In the genomic region with DNA sequence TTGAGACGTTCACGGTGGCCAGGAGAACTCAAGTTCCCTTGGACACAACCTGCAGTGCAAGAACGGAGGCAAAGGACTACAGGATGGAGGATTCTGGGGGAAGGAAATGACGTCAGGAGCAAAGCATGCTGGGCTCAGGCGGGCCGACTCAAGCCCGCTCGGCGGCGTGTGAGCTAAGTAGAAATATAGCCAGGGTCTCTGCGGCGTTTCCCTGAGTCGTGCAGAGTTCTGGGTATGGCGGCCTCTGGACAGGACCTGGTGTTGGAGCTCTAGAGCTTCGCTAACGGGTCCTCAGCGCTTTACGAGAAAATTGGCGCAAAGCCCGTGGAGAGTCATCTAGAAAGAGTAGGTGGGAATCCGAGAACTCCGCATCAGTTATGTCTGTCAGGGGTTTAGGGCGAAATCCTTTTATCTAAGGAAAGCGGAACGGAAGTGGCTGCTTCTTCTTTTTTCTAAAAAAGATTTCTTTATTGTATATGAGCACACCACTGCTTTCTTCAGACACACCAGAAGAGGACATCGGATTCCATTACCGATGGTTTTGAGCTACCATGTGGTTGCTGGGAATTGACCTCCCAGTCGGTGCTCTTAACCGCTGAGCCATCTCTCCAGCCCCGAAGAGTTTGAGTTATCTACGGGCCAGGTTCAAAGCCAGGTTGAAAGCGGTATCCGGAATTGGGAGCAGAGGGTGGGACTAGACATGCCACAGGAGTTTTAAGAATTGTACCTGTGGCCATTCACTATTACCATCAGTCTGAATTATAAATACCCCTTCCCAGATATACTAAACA, we compare ENCODE assay signal across 8 mouse cellular contexts. TPM values are rescaled to one million over a fixed set of nuclear protein-coding genes. Genes with fewer than 3 reads are reported as not detected.
DNase-seq lines count a peak whose midpoint lies in the region; ATAC-seq and TF ChIP-seq lines count a peak whose summit lies in the region.

A gene (plus strand): TSS at position 116 of the 791 bp plus-strand sequence.

- no peak for TF ChIP-seq POLR2A in liver, adult 2 months (IDR thresholded peaks at IDR 0.05; ENCODE audit: extremely low read depth, insufficient read depth, low read length)
- TF ChIP-seq POLR2A in myocyte (IDR thresholded peaks at IDR 0.05; ENCODE audit: insufficient read length, low read depth), result peak; percentile 77

- H3K79me2 ChIP-seq in liver, adult 2 months (ENCODE audit: control insufficient read depth, insufficient read depth, low read length), result no peaks in the 10 kb centered on the region
- H3K79me2 ChIP-seq in myocyte (ENCODE audit: control insufficient read depth, insufficient read depth), result no peaks in the 10 kb centered on the region

- under 1% methylated on average over 33 of the region's 33 CpGs for WGBS in heart, embryonic 11.5 days (ENCODE audit: insufficient replicate concordance)
- WGBS in kidney, embryonic 16.5 days, result under 1% methylated on average over 33 of the region's 33 CpGs
- WGBS in liver, adult 2 months, result under 1% methylated on average over 33 of the region's 33 CpGs

- H3K9ac ChIP-seq in heart, embryonic 11.5 days (ENCODE audit: low read depth, low read length), result peak within 1 kb of the TSS; percentile 90
- peak within 1 kb of the TSS; percentile 79 for H3K9ac ChIP-seq in kidney, embryonic 16.5 days (replicated peaks; ENCODE audit: low read length)
- peak within 1 kb of the TSS; percentile 61 for H3K9ac ChIP-seq in liver, adult 2 months (ENCODE audit: low read depth, low read length)

- H3ac ChIP-seq in myocyte (ENCODE audit: control insufficient read depth, insufficient read length), result peak within 1 kb of the TSS; percentile 49

- peak; percentile 82 for DNase-seq in B cell, adult 2 months
- DNase-seq in brain, adult 2 months (ENCODE audit: low read depth, low spot score), result peak; percentile 98
- peak; percentile 89 for DNase-seq in liver, adult 2 months (ENCODE audit: extremely low read depth, low read depth, low spot score)
- peak; percentile 85 for DNase-seq in splenic B cell, adult 2 months (ENCODE audit: low read depth, low spot score)

- TF ChIP-seq CTCF in liver, adult 2 months (IDR thresholded peaks at IDR 0.05; ENCODE audit: low read depth, low read length), result no peak

- no peaks in the 10 kb centered on the region for H3K36me3 ChIP-seq in heart, embryonic 11.5 days (ENCODE audit: control insufficient read depth, insufficient read depth, low read length)
- H3K36me3 ChIP-seq in kidney, embryonic 16.5 days (ENCODE audit: insufficient read depth, low read length), result 0 out of 2 replicates have a peak, but pooled peaks cover 2% of the 10 kb centered on the region
- no peaks in the 10 kb centered on the region for H3K36me3 ChIP-seq in liver, adult 2 months (ENCODE audit: control insufficient read depth, insufficient read depth, low read length)
- peaks cover 4% of the 10 kb centered on the region for H3K36me3 ChIP-seq in myocyte (ENCODE audit: control insufficient read depth, insufficient read depth)
- no peaks in the 10 kb centered on the region for H3K36me3 ChIP-seq in splenic B cell, adult 2 months (ENCODE audit: control insufficient read depth, insufficient read depth, low read length, poor library complexity, severe bottlenecking)

- no peaks in the 10 kb centered on the region for H3K27me3 ChIP-seq in heart, embryonic 11.5 days (ENCODE audit: control insufficient read depth, insufficient read depth, low read length)
- H3K27me3 ChIP-seq in kidney, embryonic 16.5 days (ENCODE audit: insufficient read depth, low read length), result no peaks in the 10 kb centered on the region
- no peaks in the 10 kb centered on the region for H3K27me3 ChIP-seq in liver, adult 2 months (ENCODE audit: control insufficient read depth, insufficient read depth, low read length)
- no peaks in the 10 kb centered on the region for H3K27me3 ChIP-seq in myocyte (ENCODE audit: control insufficient read depth, insufficient read depth, insufficient read length)
- no peaks in the 10 kb centered on the region for H3K27me3 ChIP-seq in splenic B cell, adult 2 months (ENCODE audit: control insufficient read depth, insufficient read depth, low read length, poor library complexity, severe bottlenecking)

- H3K4me2 ChIP-seq in heart, embryonic 11.5 days, result peak within 1 kb of the TSS; percentile 71
- H3K4me2 ChIP-seq in kidney, embryonic 16.5 days (replicated peaks; ENCODE audit: low read depth, low read length), result peak within 1 kb of the TSS; percentile 75
- peak within 1 kb of the TSS; percentile 81 for H3K4me2 ChIP-seq in myocyte (ENCODE audit: low read depth)

- H3K4me1 ChIP-seq in heart, embryonic 11.5 days (ENCODE audit: control insufficient read depth, insufficient read depth, low read length), result 0 out of 2 replicates have a peak, but pooled peaks cover 3% of the 10 kb centered on the region
- H3K4me1 ChIP-seq in kidney, embryonic 16.5 days (ENCODE audit: insufficient read depth, low read length), result peaks cover 4% of the 10 kb centered on the region; the same call in 1 of the 2 replicates
- H3K4me1 ChIP-seq in liver, adult 2 months (ENCODE audit: control insufficient read depth, insufficient read depth, low read length), result peaks cover 6% of the 10 kb centered on the region; the same call in 1 of the 2 replicates

- no peaks in the 10 kb centered on the region for H3K9me3 ChIP-seq in heart, embryonic 11.5 days (replicated peaks; ENCODE audit: control insufficient read depth, low read length)
- no peaks in the 10 kb centered on the region for H3K9me3 ChIP-seq in kidney, embryonic 16.5 days (ENCODE audit: low read length)

- H3K27ac ChIP-seq in heart, embryonic 11.5 days (ENCODE audit: low read depth, low read length), result peak within 1 kb of the TSS; percentile 92
- H3K27ac ChIP-seq in kidney, embryonic 16.5 days (ENCODE audit: low read length), result peak within 1 kb of the TSS; percentile 93
- H3K27ac ChIP-seq in liver, adult 2 months (replicated peaks; ENCODE audit: insufficient read depth, low read depth, low read length), result no peak within 1 kb of the TSS

- peak; percentile 100 for ATAC-seq in erythroblast, adult 5-6 weeks (replicated peaks; ENCODE audit: low FRiP score, poor library complexity, severe bottlenecking)
- ATAC-seq in heart, embryonic 11.5 days (replicated peaks; ENCODE audit: insufficient number of reproducible peaks, low FRiP score, low TSS enrichment), result peak; percentile 93
- ATAC-seq in kidney, embryonic 16.5 days (ENCODE audit: low FRiP score, low TSS enrichment), result peak; percentile 99

- H3K4me3 ChIP-seq in heart, embryonic 11.5 days (ENCODE audit: low read depth, low read length), result peak within 1 kb of the TSS; percentile 69
- peak within 1 kb of the TSS; percentile 72 for H3K4me3 ChIP-seq in kidney, embryonic 16.5 days (ENCODE audit: low read length)
- peak within 1 kb of the TSS; percentile 45 for H3K4me3 ChIP-seq in liver, adult 2 months (ENCODE audit: insufficient read depth, low read depth, low read length)
- H3K4me3 ChIP-seq in myocyte, result peak within 1 kb of the TSS; percentile 54

TF ChIP-seq in myocyte, 11 proteins besides CTCF, POLR2A, EP300 and RAD21:
- TF ChIP-seq MYOD1 (IDR thresholded peaks at IDR 0.05; ENCODE audit: control insufficient read depth in 1 of 3, insufficient read length in 2 of 3, low read depth in 2 of 3) (no peak), MAX (IDR thresholded peaks at IDR 0.05; ENCODE audit: low read depth) (peak; percentile 31), E2F4 (IDR thresholded peaks at IDR 0.05; ENCODE audit: insufficient read depth) (peak; percentile 92), TCF12 (IDR thresholded peaks at IDR 0.05; ENCODE audit: insufficient read depth, poor library complexity, severe bottlenecking) (no peak), SRF (IDR thresholded peaks at IDR 0.05; ENCODE audit: control insufficient read depth, insufficient read length, low read depth) (no peak), REST (IDR thresholded peaks at IDR 0.05; ENCODE audit: insufficient read depth, insufficient read length) (no peak), MYOG (IDR thresholded peaks at IDR 0.05; ENCODE audit: control insufficient read depth in 1 of 3, insufficient read depth in 1 of 3, insufficient read length in 2 of 3, low read depth in 2 of 3) (no peak), POLR2AphosphoS2 (IDR thresholded peaks at IDR 0.05; ENCODE audit: insufficient read length, low read depth) (peak; percentile 72), TCF3 (IDR thresholded peaks at IDR 0.05; ENCODE audit: insufficient read length, low read depth) (no peak), CEBPB (IDR thresholded peaks at IDR 0.05; ENCODE audit: insufficient read depth, poor library complexity, severe bottlenecking) (no peak), USF1 (IDR thresholded peaks at IDR 0.05; ENCODE audit: low read depth) (no peak)

RNA-seq across cellular contexts. Expression of the gene that starts here (rescaled TPM):
- total RNA-seq in erythroblast, adult 5-6 weeks (2015; ENCODE audit: low replicate concordance), result 2.9 and 5.6 TPM in 2 replicates
- total RNA-seq in erythroblast, adult 5-6 weeks (2017; ENCODE audit: low replicate concordance), result 1.8 and 12.3 TPM in 2 replicates
- polyA plus RNA-seq in heart, embryonic 11.5 days (2014; fragmentation: Nextera tagmentation; extraction: Ambion mirVana), result 32.0 and 35.1 TPM in 2 replicates
- polyA plus RNA-seq in kidney, embryonic 16.5 days (2015; fragmentation: Nextera tagmentation; extraction: Ambion mirVana), result 40.9 and 45.1 TPM in 2 replicates
- 4.9 and 5.9 TPM in 2 replicates for total RNA-seq in liver, adult 2 months (2014; rRNA removed)
- 2.2 and 2.3 TPM in 2 replicates for polyA plus RNA-seq in liver, adult 2 months (2012; rRNA removed)
- polyA plus RNA-seq in myocyte (2012; fragmentation: generic; extraction: Trizol), result 6.5 TPM
